8 mouse cellular contexts compared by ENCODE assay signal in genomic region chr5:36530129-36530751, GRCm38 (mm10). TPM values are rescaled to one million over a fixed set of nuclear protein-coding genes. Genes with fewer than 3 reads are reported as not detected.
DNase-seq lines count a peak whose midpoint lies in the region; ATAC-seq lines count a peak whose summit lies in the region.

No protein-coding gene starts in this region.

- ATAC-seq in CD4-positive, CD25-positive, alpha-beta regulatory T cell, adult 4 months = peak; percentile 43
- peak; percentile 93 for ATAC-seq in heart, embryonic 14.5 days (ENCODE audit: insufficient number of reproducible peaks, insufficient read depth, low FRiP score, low read depth)
- ATAC-seq in liver, embryonic 12.5 days = peak; percentile 95

- under 1% methylated on average over 28 of the region's 28 CpGs for WGBS in heart, embryonic 14.5 days
- under 1% methylated on average over 28 of the region's 28 CpGs for WGBS in liver, embryonic 12.5 days (ENCODE audit: insufficient replicate concordance)

- peak overlapping the region; percentile 23 to 64; a peak in 3 of 4 replicates for H3K27ac ChIP-seq in heart, embryonic 14.5 days (replicated peaks in 1 of 2; ENCODE audit: control insufficient read depth in 1 of 2, insufficient read depth in 1 of 2, low read depth in 2 of 2, low read length in 2 of 2)
- peak overlapping the region; percentile 71 for H3K27ac ChIP-seq in liver, embryonic 12.5 days

- H3K36me3 ChIP-seq in heart, embryonic 14.5 days (ENCODE audit: control insufficient read depth, insufficient read depth, low read length) = no peaks in the 10 kb centered on the region
- peaks cover 5% of the 10 kb centered on the region for H3K36me3 ChIP-seq in liver, embryonic 12.5 days
- no peaks in the 10 kb centered on the region for H3K36me3 ChIP-seq in splenic B cell, adult 2 months (ENCODE audit: control insufficient read depth, insufficient read depth, low read length, poor library complexity, severe bottlenecking)

- H3K4me3 ChIP-seq in heart, embryonic 14.5 days (ENCODE audit: control insufficient read depth in 1 of 2, insufficient read depth in 1 of 2, low read depth in 1 of 2, low read length in 2 of 2) = peak overlapping the region; percentile 67 to 88
- H3K4me3 ChIP-seq in liver, embryonic 12.5 days = peak overlapping the region; percentile 74

- peaks cover 9 to 22% of the 10 kb centered on the region in 2 experiments for H3K4me1 ChIP-seq in heart, embryonic 14.5 days (ENCODE audit: control insufficient read depth in 2 of 2, insufficient read depth in 2 of 2, low read length in 2 of 2)
- peaks cover 59% of the 10 kb centered on the region for H3K4me1 ChIP-seq in liver, embryonic 12.5 days

- H3K9me3 ChIP-seq in heart, embryonic 14.5 days (ENCODE audit: control insufficient read depth, low read length) = no peaks in the 10 kb centered on the region
- H3K9me3 ChIP-seq in liver, embryonic 12.5 days (replicated peaks) = no peaks in the 10 kb centered on the region

- no peaks in the 10 kb centered on the region for H3K27me3 ChIP-seq in heart, embryonic 14.5 days (ENCODE audit: control insufficient read depth, insufficient read depth, low read length)
- H3K27me3 ChIP-seq in liver, embryonic 12.5 days (replicated peaks) = no peaks in the 10 kb centered on the region
- H3K27me3 ChIP-seq in splenic B cell, adult 2 months (ENCODE audit: control insufficient read depth, insufficient read depth, low read length, poor library complexity, severe bottlenecking) = no peaks in the 10 kb centered on the region

- H3K9ac ChIP-seq in heart, embryonic 14.5 days (ENCODE audit: low read length) = peak overlapping the region; percentile 89
- H3K9ac ChIP-seq in liver, embryonic 12.5 days = peak overlapping the region; percentile 82

- H3K4me2 ChIP-seq in heart, embryonic 14.5 days (ENCODE audit: low read length) = peak overlapping the region; percentile 85
- peak overlapping the region; percentile 96 for H3K4me2 ChIP-seq in liver, embryonic 12.5 days

- DNase-seq in c-Kit-positive CD71-negative TER-119-negative erythroid progenitor cells, embryonic 14.5 days (ENCODE audit: low read depth) = peak; percentile 82
- DNase-seq in fibroblast of lung, adult 2 months (ENCODE audit: low read depth) = peak; percentile 91
- peak; percentile 97 for DNase-seq in kidney, postnatal 14 days
- peak; percentile 51 for DNase-seq in naive thymus-derived CD4-positive, alpha-beta T cell, adult 2 months (ENCODE audit: low read depth)
- DNase-seq in splenic B cell, adult 2 months (ENCODE audit: low read depth, low spot score) = peak; percentile 55

RNA-seq across cellular contexts. Expression of gene Ccdc96, which starts 45.9 kb away (rescaled TPM):
- polyA plus RNA-seq in CD4-positive, CD25-positive, alpha-beta regulatory T cell, adult 4 months (2017; shearing (Covaris generic)) = not detected
- polyA plus RNA-seq in heart, embryonic 14.5 days (2014; fragmentation: Nextera tagmentation; extraction: Ambion mirVana) = 0.18 and 0.27 TPM in 2 replicates
- polyA plus RNA-seq in liver, embryonic 12.5 days (2016; fragmentation: Nextera tagmentation; extraction: Ambion mirVana) = 0.25 and 0.31 TPM in 2 replicates

RNA-seq across cellular contexts. Expression of gene Tada2b, which starts 46.2 kb away (rescaled TPM):
- polyA plus RNA-seq in CD4-positive, CD25-positive, alpha-beta regulatory T cell, adult 4 months (2017; shearing (Covaris generic)) = 1 to 10 TPM; 3.0 to 3.9 TPM
- 3.1 and 3.8 TPM in 2 replicates for polyA plus RNA-seq in heart, embryonic 14.5 days (2014; fragmentation: Nextera tagmentation; extraction: Ambion mirVana)
- polyA plus RNA-seq in liver, embryonic 12.5 days (2016; fragmentation: Nextera tagmentation; extraction: Ambion mirVana) = 1.5 and 1.6 TPM in 2 replicates

Comparison
In these comparisons a context has a peak if more than half of its experiments do, and no peak if none do; other contexts are left out.
1. Peak in every context shown above with its lines: DNase-seq, ATAC-seq, H3K4me3 ChIP-seq and H3K27ac ChIP-seq.
2. ATAC-seq: peak in every context shown above with its lines; median percentile 95 in liver, embryonic 12.5 days; 93 in heart, embryonic 14.5 days; 43 in CD4-positive, CD25-positive, alpha-beta regulatory T cell, adult 4 months.